Mouse (Mus musculus) small intestine, adult 2 months (tissue): Measurements from ENCODE around the gene Spred2. TPM values are rescaled to one million over a fixed set of nuclear protein-coding genes. Genes with fewer than 3 reads are reported as not detected.

Source experiments
- H3K27ac ChIP-seq: fragments of 200-500 bp; 2 replicates; pipeline ENCODE4 v1.5.1; 2012; ENCODE audit warnings: low read depth, low read length, control low read depth, inconsistent platforms; ENCODE audit not compliant: insufficient read depth
- H3K27me3 ChIP-seq: fragments of 200-500 bp; 2 replicates; pipeline ENCODE4 v1.6.1; 2012; ENCODE audit warnings: mild to moderate bottlenecking, moderate library complexity, low read length, inconsistent platforms; ENCODE audit not compliant: control insufficient read depth, insufficient read depth
- H3K36me3 ChIP-seq: fragments of 200-500 bp; 2 replicates; pipeline ENCODE4 v1.6.1; 2012; ENCODE audit warnings: mild to moderate bottlenecking, low read length, control low read depth, inconsistent platforms; ENCODE audit not compliant: control insufficient read depth, insufficient read depth
- H3K4me1 ChIP-seq: fragments of 200-500 bp; 2 replicates; pipeline ENCODE4 v1.6.1; 2012; ENCODE audit warnings: low read length, inconsistent platforms, mixed read lengths; ENCODE audit not compliant: control insufficient read depth, insufficient read depth, insufficient read length
- H3K4me3 ChIP-seq: fragments of 200-500 bp; 2 replicates; pipeline ENCODE4 v1.5.1; 2012; ENCODE audit warnings: low read depth, mild to moderate bottlenecking, control low read depth, inconsistent platforms, low read length, moderate library complexity
- CTCF ChIP-seq: fragments of 200-500 bp; IDR thresholded peaks from 2 replicates; pipeline ENCODE4 v1.5.1; 2012; ENCODE audit warnings: low read depth, mild to moderate bottlenecking, control low read depth, inconsistent platforms, low read length, moderate library complexity, mixed read lengths; ENCODE audit not compliant: insufficient replicate concordance, insufficient read length; ENCODE audit errors: extremely low read depth
- POLR2A ChIP-seq: fragments of 200-500 bp; IDR thresholded peaks from 2 replicates; pipeline ENCODE4 v1.6.1; 2012; ENCODE audit warnings: low read depth, mild to moderate bottlenecking, control low read depth, inconsistent platforms, low read length, moderate library complexity
- WGBS: fragments of 180-500 bp; shearing (Covaris S2); methylation state at CpG from one replicate; pipeline ENCODE4 v1.1.7; 2018; 5-methylcytosine and 5-hydroxymethylcytosine counted together
- polyA plus RNA-seq: library from polyadenylated mRNA; depleted of rRNA; stranded (reverse); fragments of >200 nt; gene quantifications from 2 replicates; pipeline ENCODE4 v1.2.3, GENCODE M21; 2012

The Spred2 gene
- polyA plus RNA-seq, 1 experiment = 21.2 TPM

DNA sequence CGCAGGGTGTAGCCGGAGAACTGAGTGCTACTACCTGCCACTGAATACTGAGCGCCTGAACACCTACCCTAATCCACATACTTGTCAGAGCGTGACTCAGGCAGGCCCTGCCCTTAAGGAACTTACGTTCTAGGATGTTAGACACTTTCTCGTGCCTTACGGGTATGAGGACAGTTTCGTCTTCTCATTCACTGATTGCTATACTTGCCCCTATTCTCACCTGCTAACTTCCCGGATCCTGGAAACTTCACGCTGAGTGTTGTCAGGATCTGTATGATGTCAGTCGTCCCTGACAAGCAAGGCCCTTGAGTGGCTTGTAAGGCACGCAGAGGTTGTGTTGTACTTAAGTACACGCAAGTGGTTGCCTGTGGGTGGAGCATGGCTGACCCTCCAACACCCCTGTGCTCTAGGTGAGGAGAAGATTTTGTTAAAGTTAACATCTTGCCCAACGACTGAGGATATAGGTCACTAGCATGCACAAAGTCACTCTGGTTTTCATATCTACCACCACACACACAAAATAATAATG, 8.9 kb downstream of the Spred2 start:
- Histone ChIP-seq H3K4me3 (no peak overlapping the region), H3K27ac (no peak overlapping the region), H3K36me3 (peaks cover 3% of the 10 kb centered on the region; the same call in 1 of the 2 replicates), H3K4me1 (peaks cover 13% of the 10 kb centered on the region; the same call in 1 of the 2 replicates), H3K27me3 (no peaks in the 10 kb centered on the region)
- TF ChIP-seq POLR2A = no peak
- TF ChIP-seq CTCF = no peak
- 92% methylated on average over 14 of the region's 14 CpGs for WGBS

DNA sequence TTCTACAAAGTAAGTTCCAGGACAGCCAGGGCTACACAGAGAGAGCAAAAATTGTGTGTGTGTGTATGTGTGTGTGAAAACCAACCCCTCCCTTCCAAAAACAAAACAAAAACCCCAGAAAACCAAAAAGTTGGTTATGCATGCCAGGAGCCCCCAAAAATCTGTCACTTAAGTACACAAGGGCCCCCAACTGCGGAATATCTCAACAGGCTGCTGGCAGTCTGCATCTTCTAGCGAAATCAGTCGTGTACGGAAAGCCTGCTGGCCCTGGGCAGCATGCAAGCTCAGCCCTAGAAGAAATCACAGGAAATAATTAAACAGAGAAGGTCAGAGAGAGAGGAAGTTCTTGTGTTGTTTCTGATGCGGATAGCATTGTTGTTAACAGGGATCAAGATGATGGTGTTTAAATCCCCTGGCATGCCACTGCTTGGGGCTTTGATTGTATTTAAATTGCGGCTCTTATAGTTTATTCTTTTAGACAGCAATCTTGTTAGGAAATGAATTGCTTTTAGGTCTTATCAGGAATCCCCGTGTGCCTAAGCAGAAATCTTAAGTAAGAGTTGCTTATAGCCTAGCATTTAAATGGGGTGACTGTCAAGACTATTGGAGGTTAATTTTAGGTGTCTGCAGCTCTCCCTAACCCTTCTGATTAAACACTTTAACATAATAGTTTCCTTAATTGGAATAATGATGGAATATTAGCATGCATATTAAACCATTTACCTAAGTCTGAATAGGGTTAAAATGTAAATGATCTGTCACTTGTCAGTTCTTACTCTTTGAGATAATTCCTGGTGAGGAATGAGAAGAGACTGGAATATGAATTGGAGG, 11.6 kb downstream of the Spred2 start:
- H3K27me3 ChIP-seq = no peaks in the 10 kb centered on the region
- peaks cover 3% of the 10 kb centered on the region; the same call in 1 of the 2 replicates for H3K36me3 ChIP-seq
- no peak overlapping the region for H3K27ac ChIP-seq
- peaks cover 16% of the 10 kb centered on the region; the same call in 1 of the 2 replicates for H3K4me1 ChIP-seq
- 66% methylated on average over 7 of the region's 7 CpGs for WGBS
- TF ChIP-seq POLR2A (no peak), CTCF (no peak)
- H3K4me3 ChIP-seq = no peak overlapping the region

DNA sequence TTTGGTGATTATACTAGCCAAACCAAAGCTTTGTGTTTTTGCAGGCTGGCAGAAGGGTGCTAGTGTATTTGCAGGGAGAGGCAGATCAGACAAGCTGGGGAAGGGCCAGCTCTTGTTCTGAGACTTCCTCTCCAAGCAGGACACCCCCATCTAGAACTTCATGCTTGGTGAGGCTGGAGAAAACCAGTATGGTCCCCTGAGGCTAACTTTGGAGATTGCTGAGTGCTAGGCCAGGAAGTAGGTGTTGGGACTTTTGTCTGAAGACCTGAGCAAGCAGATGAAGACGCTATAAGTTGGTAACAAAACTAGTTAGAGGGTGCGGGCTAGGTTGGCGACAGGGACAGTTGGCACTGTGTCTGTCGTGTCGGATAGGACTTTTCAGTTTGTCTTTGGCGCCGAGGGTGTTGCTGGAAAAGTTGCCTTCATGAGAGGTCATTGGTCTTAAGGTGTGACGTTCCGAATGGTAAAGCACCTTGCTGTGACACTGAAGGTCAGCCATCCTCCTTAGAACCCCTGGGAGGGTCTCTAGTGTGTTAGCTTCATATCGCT, 14.4 kb downstream of the Spred2 start:
- TF ChIP-seq POLR2A (no peak), CTCF (no peak)
- WGBS = 96% methylated on average over 10 of the region's 10 CpGs
- H3K27me3 ChIP-seq = no peaks in the 10 kb centered on the region

DNA sequence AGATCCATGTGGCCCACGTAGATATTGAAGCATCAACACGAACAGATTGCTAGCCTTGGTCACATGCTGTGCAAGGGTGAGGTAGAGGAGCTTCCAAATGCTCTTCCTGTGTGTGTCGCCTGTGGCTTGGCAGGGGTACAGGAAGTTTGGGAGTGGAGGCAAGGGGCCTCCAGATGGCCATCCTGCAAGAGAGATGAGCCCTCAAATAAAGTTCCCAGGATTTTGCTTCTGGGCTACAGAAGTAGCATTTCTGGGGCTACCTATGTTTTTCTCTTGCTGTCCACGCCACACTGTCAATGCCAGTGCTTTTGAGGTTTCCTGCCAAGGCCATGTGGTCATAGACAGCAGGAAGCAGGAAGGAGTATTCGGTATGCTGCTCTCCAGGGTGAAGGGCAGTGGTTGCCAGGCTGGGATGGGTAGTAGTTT, 15.1 kb downstream of the Spred2 start:
- peaks cover 29% of the 10 kb centered on the region for H3K4me1 ChIP-seq
- TF ChIP-seq POLR2A (no peak), CTCF (no peak)
- WGBS = 32% methylated on average over 5 of the region's 5 CpGs
- H3K27me3 ChIP-seq = no peaks in the 10 kb centered on the region
- no peaks in the 10 kb centered on the region for H3K36me3 ChIP-seq
- H3K4me3 ChIP-seq = no peak overlapping the region
- H3K27ac ChIP-seq = no peak overlapping the region; the same call in 1 of the 2 replicates

More for the DNA sequence above, 14.4 kb downstream of the Spred2 start:
- Histone ChIP-seq H3K4me1 (peaks cover 29% of the 10 kb centered on the region), H3K36me3 (no peaks in the 10 kb centered on the region), H3K27ac (no peak overlapping the region), H3K4me3 (no peak overlapping the region)

DNA sequence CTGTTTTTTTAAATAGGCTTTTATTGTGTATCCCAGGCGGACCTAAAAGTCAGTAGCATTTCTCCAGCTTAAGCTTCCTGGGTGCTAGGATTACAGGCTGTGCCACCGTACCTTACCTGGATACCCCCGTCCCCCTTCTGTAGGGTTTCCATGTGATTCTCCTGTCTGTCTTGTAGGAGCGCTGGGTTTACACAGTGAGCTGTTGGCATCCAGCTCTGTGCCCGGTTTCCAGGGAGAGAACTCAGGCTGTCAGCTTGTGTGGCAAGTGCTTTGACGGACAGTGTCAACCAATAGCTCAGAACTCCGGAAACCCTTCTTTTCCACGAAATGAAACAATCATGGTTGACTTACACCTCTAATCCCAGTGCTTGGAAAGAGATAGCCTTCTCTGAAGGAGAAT, 15.7 kb downstream of the Spred2 start:
- H3K27ac ChIP-seq = no peak overlapping the region; the same call in 1 of the 2 replicates
- 80% methylated on average over 8 of the region's 8 CpGs for WGBS

DNA sequence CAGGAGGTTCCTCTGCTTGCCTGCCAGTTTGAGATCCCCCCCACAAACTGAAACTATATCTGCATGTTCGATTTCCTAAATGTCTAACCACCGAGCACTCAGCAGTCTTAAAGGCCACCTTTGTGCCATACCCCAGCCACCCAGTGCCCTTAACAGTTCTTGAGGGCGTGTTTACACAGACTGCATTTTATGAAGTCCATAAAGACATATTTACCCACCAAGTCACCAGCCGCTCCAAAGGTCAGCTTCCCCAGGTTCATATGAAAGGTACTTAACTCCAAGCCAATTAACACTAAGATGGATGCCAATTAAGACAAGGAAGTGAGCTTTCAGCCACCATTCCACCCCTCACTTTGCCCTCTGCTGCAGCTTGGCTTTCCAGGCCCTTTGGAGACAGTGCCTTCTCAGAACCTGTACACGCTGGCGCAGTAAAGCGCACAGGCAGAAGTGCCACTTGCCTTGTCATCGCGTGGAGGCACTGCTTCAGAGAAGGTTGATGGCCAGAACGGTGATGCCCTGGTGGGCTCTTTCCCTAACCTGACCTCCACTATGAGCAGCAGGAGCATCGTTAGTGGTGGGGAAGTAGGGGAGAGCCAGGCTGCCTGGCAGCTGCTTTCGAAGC, 17.1 kb downstream of the Spred2 start:
- Histone ChIP-seq H3K27me3 (no peaks in the 10 kb centered on the region), H3K36me3 (no peaks in the 10 kb centered on the region), H3K4me1 (peaks cover 29% of the 10 kb centered on the region), H3K27ac (peak overlapping the region; percentile 79), H3K4me3 (peak overlapping the region; percentile 17; the same call in 1 of the 2 replicates)
- WGBS = 31% methylated on average over 12 of the region's 12 CpGs
- TF ChIP-seq CTCF (no peak), POLR2A (no peak)

More for the DNA sequence above, 15.7 kb downstream of the Spred2 start:
- H3K27me3 ChIP-seq = no peaks in the 10 kb centered on the region
- no peak overlapping the region for H3K4me3 ChIP-seq
- H3K4me1 ChIP-seq = peaks cover 29% of the 10 kb centered on the region
- H3K36me3 ChIP-seq = no peaks in the 10 kb centered on the region
- TF ChIP-seq POLR2A (no peak), CTCF (no peak)
